Mouse (Mus musculus): ENCODE results near the gene Fut1.
A peak's percentile ranks its signal among the peaks of the same experiment; 100 is the strongest.

DNA sequence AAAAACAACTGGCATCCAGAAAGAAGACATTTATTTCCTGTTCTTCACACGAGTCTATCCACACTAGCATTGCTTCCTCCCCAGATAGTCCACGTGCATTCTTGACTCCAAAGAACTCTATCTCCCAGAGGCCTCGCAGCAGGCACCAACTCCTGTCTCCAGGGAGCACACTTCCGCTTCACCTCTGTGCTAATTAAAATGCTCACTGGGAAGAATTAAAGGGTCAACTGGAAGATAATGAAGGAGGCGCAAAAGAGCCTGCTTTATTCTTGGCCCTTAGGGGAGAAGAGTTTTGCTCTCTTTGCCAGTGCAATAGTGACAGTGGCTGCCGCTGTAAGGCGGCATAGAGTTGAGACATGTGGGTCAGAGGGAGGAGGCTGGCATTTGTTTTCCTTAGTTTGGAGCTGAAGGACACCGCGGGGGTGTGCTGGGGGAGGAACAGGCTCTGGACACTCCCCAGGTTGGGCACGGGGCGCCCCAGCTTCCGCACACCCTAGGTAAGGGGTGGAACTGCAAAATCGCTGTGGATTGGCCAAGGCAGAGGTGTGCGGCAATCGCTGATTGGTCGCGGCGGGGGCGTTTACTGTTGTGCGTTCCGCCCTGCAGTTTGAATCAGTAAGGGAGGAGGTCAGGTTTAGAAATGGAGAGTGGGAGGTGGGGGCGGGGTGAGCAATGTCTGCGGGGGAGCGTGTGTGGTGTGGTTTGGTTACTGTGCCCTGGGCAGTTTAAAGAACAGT is 49.1 kb upstream of the Fut1 start:
- TF ChIP-seq POLR2A (IDR thresholded peaks at IDR 0.05; ENCODE audit: control insufficient read depth, extremely low read depth, insufficient read depth, low read length, poor library complexity): peak; percentile 79
- TF ChIP-seq CTCF (IDR thresholded peaks at IDR 0.05; ENCODE audit: borderline replicate concordance, control insufficient read depth, extremely low read depth, insufficient read depth, low read length, poor library complexity): peak; percentile 64; the same call in 1 of the 2 replicates
